Mouse (Mus musculus) embryonic fibroblast, embryonic 13.5 days (primary cell): Measurements from ENCODE around the gene Gipc3.

Experiments used
- CTCF ChIP-seq: IDR thresholded peaks from 2 replicates; pipeline ENCODE4 v1.5.1; 2011; ENCODE audit warnings: mild to moderate bottlenecking, control low read depth, low read length, moderate library complexity, borderline replicate concordance; ENCODE audit not compliant: insufficient read depth
- POLR2A ChIP-seq: IDR thresholded peaks from 2 replicates; pipeline ENCODE4 v1.6.1; 2011; ENCODE audit warnings: low read depth, mild to moderate bottlenecking, control low read depth, low read length, moderate library complexity

DNA sequence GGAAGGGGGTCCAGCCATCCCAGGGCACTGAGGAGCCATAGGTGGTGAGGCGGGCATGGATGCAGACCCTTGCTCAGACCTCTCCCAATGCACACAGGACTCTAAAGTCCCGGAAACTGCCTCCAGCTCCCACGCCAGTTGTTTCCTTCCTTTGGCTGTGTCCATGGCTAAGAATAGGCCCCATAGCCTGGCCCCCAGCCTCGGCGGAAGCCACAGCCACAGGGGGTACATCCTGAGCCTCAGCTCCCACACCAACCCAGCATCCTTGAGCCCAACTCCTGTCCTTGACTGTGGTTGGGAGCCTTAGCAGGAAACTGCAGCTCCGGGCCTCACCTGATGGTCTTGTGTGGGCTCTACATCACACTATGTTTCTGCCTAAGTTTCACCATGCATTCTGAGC is 16.2 kb downstream of the Gipc3 start:
- TF ChIP-seq CTCF, result no peak
- TF ChIP-seq POLR2A, result no peak
